Mouse (Mus musculus) cerebellum, adult 2 months (tissue): ENCODE measurements around the gene Skor1.

Experiments
- CTCF ChIP-seq: fragments of 200-500 bp; IDR thresholded peaks from 2 replicates; pipeline ENCODE4 v1.5.1; 2011; ENCODE audit warnings: low read depth, mild to moderate bottlenecking, control low read depth, low read length, moderate library complexity, borderline replicate concordance; ENCODE audit not compliant: insufficient read depth
- POLR2A ChIP-seq: fragments of 200-500 bp; IDR thresholded peaks from 2 replicates; pipeline ENCODE4 v1.6.1; 2011; ENCODE audit warnings: low read length, control low read depth, borderline replicate concordance; ENCODE audit not compliant: insufficient read depth

DNA sequence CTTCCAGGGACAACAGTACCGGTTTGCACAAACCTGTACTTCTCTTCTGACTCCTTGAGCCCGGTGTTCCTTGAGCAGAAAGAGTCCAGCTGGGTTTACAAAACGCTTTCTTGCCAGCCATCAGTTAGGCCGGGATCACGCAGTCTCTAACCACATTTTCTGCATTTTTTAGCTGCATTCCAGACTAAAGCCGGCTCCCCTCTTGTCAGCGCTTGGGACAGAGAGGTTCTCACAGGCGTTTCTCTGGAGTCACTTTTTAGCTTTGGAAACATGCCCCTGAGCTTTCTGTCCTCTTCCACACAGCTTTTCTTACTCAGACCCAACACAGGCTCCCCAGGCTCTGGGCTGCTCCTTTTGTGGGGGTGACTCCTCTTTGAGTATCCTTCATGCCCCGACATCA lies 1.5 kb downstream of the Skor1 start:
- TF ChIP-seq CTCF: no peak
- TF ChIP-seq POLR2A: no peak
